Mouse (Mus musculus): Measurements from ENCODE around the gene Irak2. TPM values are rescaled to one million over a fixed set of nuclear protein-coding genes. Genes with fewer than 3 reads are reported as not detected.

Irak2 gene
- polyA plus RNA-seq, 1 experiment from 2014 or later = 6.3 TPM

- no peak for ATAC-seq (ENCODE audit: low read depth)
- H3K4me2 ChIP-seq (ENCODE audit: low read depth, low read length) = no peak overlapping the region
- H3K36me3 ChIP-seq (ENCODE audit: control insufficient read depth, insufficient read depth, low read length) = no peaks in the 10 kb centered on the region
- H3K9ac ChIP-seq (ENCODE audit: low read length) = no peak overlapping the region
- whole genome bisulfite sequencing = 70% methylated on average over 4 of the region's 4 CpGs
- no peaks in the 10 kb centered on the region for H3K27me3 ChIP-seq (ENCODE audit: control insufficient read depth, insufficient read depth, low read depth, low read length)
- H3K9me3 ChIP-seq (ENCODE audit: control insufficient read depth, low read length) = no peaks in the 10 kb centered on the region
- no peak overlapping the region for H3K4me3 ChIP-seq (ENCODE audit: low read length)
- H3K27ac ChIP-seq (ENCODE audit: low read length) = no peak overlapping the region
- no peaks in the 10 kb centered on the region for H3K4me1 ChIP-seq (replicated peaks; ENCODE audit: control insufficient read depth, insufficient read depth, low read length)
These were observed 37.0 kb downstream of the Irak2 start for GRCm38 (mm10) chr6:113675234-113675633.

GRCm38 (mm10) chr6:113675991-113676390 lies 37.7 kb downstream of the Irak2 start:
- Histone ChIP-seq H3K36me3 (ENCODE audit: control insufficient read depth, insufficient read depth, low read length) (no peaks in the 10 kb centered on the region), H3K9ac (ENCODE audit: low read length) (no peak overlapping the region), H3K27ac (ENCODE audit: low read length) (no peak overlapping the region), H3K4me1 (replicated peaks; ENCODE audit: control insufficient read depth, insufficient read depth, low read length) (no peaks in the 10 kb centered on the region), H3K4me2 (ENCODE audit: low read depth, low read length) (no peak overlapping the region), H3K4me3 (ENCODE audit: low read length) (no peak overlapping the region), H3K27me3 (ENCODE audit: control insufficient read depth, insufficient read depth, low read depth, low read length) (no peaks in the 10 kb centered on the region), H3K9me3 (ENCODE audit: control insufficient read depth, low read length) (no peaks in the 10 kb centered on the region)
- WGBS = 92% methylated on average over 9 of the region's 9 CpGs
- no peak for ATAC-seq (ENCODE audit: low read depth)

GRCm38 (mm10) chr6:113677070-113677734 lies 38.9 kb downstream of the Irak2 start:
- no peak overlapping the region for H3K4me2 ChIP-seq (ENCODE audit: low read depth, low read length)
- no peak for ATAC-seq (ENCODE audit: low read depth)
- WGBS = 67% methylated on average over 14 of the region's 14 CpGs

GRCm38 (mm10) chr6:113678246-113679012 lies 40.2 kb downstream of the Irak2 start:
- Histone ChIP-seq H3K4me2 (ENCODE audit: low read depth, low read length) (no peak overlapping the region), H3K27ac (ENCODE audit: low read length) (no peak overlapping the region), H3K27me3 (ENCODE audit: control insufficient read depth, insufficient read depth, low read depth, low read length) (no peaks in the 10 kb centered on the region), H3K36me3 (ENCODE audit: control insufficient read depth, insufficient read depth, low read length) (no peaks in the 10 kb centered on the region), H3K4me3 (ENCODE audit: low read length) (no peak overlapping the region), H3K4me1 (replicated peaks; ENCODE audit: control insufficient read depth, insufficient read depth, low read length) (no peaks in the 10 kb centered on the region), H3K9me3 (ENCODE audit: control insufficient read depth, low read length) (no peaks in the 10 kb centered on the region), H3K9ac (ENCODE audit: low read length) (no peak overlapping the region)
- 70% methylated on average over 14 of the region's 14 CpGs for WGBS
- no peak for ATAC-seq (ENCODE audit: low read depth)

More at GRCm38 (mm10) chr6:113677070-113677734, 38.9 kb downstream of the Irak2 start:
- no peaks in the 10 kb centered on the region for H3K4me1 ChIP-seq (replicated peaks; ENCODE audit: control insufficient read depth, insufficient read depth, low read length)
- H3K9ac ChIP-seq (ENCODE audit: low read length) = no peak overlapping the region
- no peaks in the 10 kb centered on the region for H3K27me3 ChIP-seq (ENCODE audit: control insufficient read depth, insufficient read depth, low read depth, low read length)
- H3K4me3 ChIP-seq (ENCODE audit: low read length) = no peak overlapping the region
- H3K9me3 ChIP-seq (ENCODE audit: control insufficient read depth, low read length) = no peaks in the 10 kb centered on the region
- no peaks in the 10 kb centered on the region for H3K36me3 ChIP-seq (ENCODE audit: control insufficient read depth, insufficient read depth, low read length)
- no peak overlapping the region for H3K27ac ChIP-seq (ENCODE audit: low read length)

GRCm38 (mm10) chr6:113679993-113680566 lies 41.8 kb downstream of the Irak2 start:
- WGBS = 74% methylated on average over 9 of the region's 9 CpGs
- no peaks in the 10 kb centered on the region for H3K27me3 ChIP-seq (ENCODE audit: control insufficient read depth, insufficient read depth, low read depth, low read length)

GRCm38 (mm10) chr6:113681271-113681670 lies 43.0 kb downstream of the Irak2 start:
- 20% methylated on average over 4 of the region's 4 CpGs for WGBS
- no peaks in the 10 kb centered on the region for H3K9me3 ChIP-seq (ENCODE audit: control insufficient read depth, low read length)
- peak; percentile 81 for ATAC-seq (ENCODE audit: low read depth)
- no peaks in the 10 kb centered on the region for H3K4me1 ChIP-seq (replicated peaks; ENCODE audit: control insufficient read depth, insufficient read depth, low read length)
- no peaks in the 10 kb centered on the region for H3K27me3 ChIP-seq (ENCODE audit: control insufficient read depth, insufficient read depth, low read depth, low read length)
- H3K36me3 ChIP-seq (ENCODE audit: control insufficient read depth, insufficient read depth, low read length) = no peaks in the 10 kb centered on the region
- H3K27ac ChIP-seq (ENCODE audit: low read length) = no peak overlapping the region
- no peak overlapping the region for H3K4me2 ChIP-seq (ENCODE audit: low read depth, low read length)
- no peak overlapping the region for H3K4me3 ChIP-seq (ENCODE audit: low read length)
- no peak overlapping the region for H3K9ac ChIP-seq (ENCODE audit: low read length)

More at GRCm38 (mm10) chr6:113679993-113680566, 41.8 kb downstream of the Irak2 start:
- H3K4me2 ChIP-seq (ENCODE audit: low read depth, low read length) = no peak overlapping the region
- ATAC-seq (ENCODE audit: low read depth) = no peak
- no peaks in the 10 kb centered on the region for H3K36me3 ChIP-seq (ENCODE audit: control insufficient read depth, insufficient read depth, low read length)
- H3K9me3 ChIP-seq (ENCODE audit: control insufficient read depth, low read length) = no peaks in the 10 kb centered on the region
- H3K4me3 ChIP-seq (ENCODE audit: low read length) = no peak overlapping the region
- H3K4me1 ChIP-seq (replicated peaks; ENCODE audit: control insufficient read depth, insufficient read depth, low read length) = no peaks in the 10 kb centered on the region
- H3K9ac ChIP-seq (ENCODE audit: low read length) = no peak overlapping the region
- H3K27ac ChIP-seq (ENCODE audit: low read length) = no peak overlapping the region

- H3K27ac ChIP-seq (ENCODE audit: low read length) = no peak overlapping the region
- no peak overlapping the region for H3K4me3 ChIP-seq (ENCODE audit: low read length)
- no peak overlapping the region for H3K4me2 ChIP-seq (ENCODE audit: low read depth, low read length)
- ATAC-seq (ENCODE audit: low read depth) = no peak
- H3K9ac ChIP-seq (ENCODE audit: low read length) = no peak overlapping the region
- no peaks in the 10 kb centered on the region for H3K27me3 ChIP-seq (ENCODE audit: control insufficient read depth, insufficient read depth, low read depth, low read length)
- H3K4me1 ChIP-seq (replicated peaks; ENCODE audit: control insufficient read depth, insufficient read depth, low read length) = peaks cover 2% of the 10 kb centered on the region; the same call in 1 of the 2 replicates
- no peaks in the 10 kb centered on the region for H3K36me3 ChIP-seq (ENCODE audit: control insufficient read depth, insufficient read depth, low read length)
- 85% methylated on average over 10 of the region's 10 CpGs for WGBS
- no peaks in the 10 kb centered on the region for H3K9me3 ChIP-seq (ENCODE audit: control insufficient read depth, low read length)
These were observed 45.0 kb downstream of the Irak2 start for GRCm38 (mm10) chr6:113683081-113683825.

GRCm38 (mm10) chr6:113686551-113687125 lies 48.4 kb downstream of the Irak2 start:
- H3K4me3 ChIP-seq (ENCODE audit: low read length) = peak overlapping the region; percentile 37

More at GRCm38 (mm10) chr6:113686551-113687125, 48.4 kb downstream of the Irak2 start:
- Histone ChIP-seq H3K4me2 (ENCODE audit: low read depth, low read length) (peak overlapping the region; percentile 58), H3K4me1 (replicated peaks; ENCODE audit: control insufficient read depth, insufficient read depth, low read length) (peaks cover 17% of the 10 kb centered on the region), H3K27me3 (ENCODE audit: control insufficient read depth, insufficient read depth, low read depth, low read length) (no peaks in the 10 kb centered on the region), H3K27ac (ENCODE audit: low read length) (peak overlapping the region; percentile 94), H3K36me3 (ENCODE audit: control insufficient read depth, insufficient read depth, low read length) (no peaks in the 10 kb centered on the region), H3K9me3 (ENCODE audit: control insufficient read depth, low read length) (no peaks in the 10 kb centered on the region), H3K9ac (ENCODE audit: low read length) (peak overlapping the region; percentile 59)
- peak; percentile 82 for ATAC-seq (ENCODE audit: low read depth)
- 49% methylated on average over 8 of the region's 8 CpGs for WGBS

Measured in lung, embryonic 16.5 days (tissue).